Mouse (Mus musculus) gastrocnemius, postnatal 36 days (tissue): ENCODE results near the gene Pld6. TPM values are rescaled to one million over a fixed set of nuclear protein-coding genes. Genes with fewer than 3 reads are reported as not detected.

Experiments
- DNase-seq, 2 experiments: peaks; one replicate each; pipeline ENCODE4 v3.0.0; 2022
- intact Hi-C: fragments of 180-260 bp; cut with DNase I; formaldehyde crosslinking; loops from one replicate; pipeline ENCODE4 v1.15.1; 2025
- total RNA-seq, 2 experiments: library from RNA; stranded (reverse); gene quantifications; 2 replicates each; pipeline ENCODE4 v1.2.3; 2021

Gene Pld6
- total RNA-seq, 2 experiments from 2014 or later, result not detected

GRCm38 (mm10) chr11:59786444-59787198 is 824 bp downstream of the Pld6 start:
- DNase-seq, result no peak
- intact Hi-C loops, result no loop called here

DNA sequence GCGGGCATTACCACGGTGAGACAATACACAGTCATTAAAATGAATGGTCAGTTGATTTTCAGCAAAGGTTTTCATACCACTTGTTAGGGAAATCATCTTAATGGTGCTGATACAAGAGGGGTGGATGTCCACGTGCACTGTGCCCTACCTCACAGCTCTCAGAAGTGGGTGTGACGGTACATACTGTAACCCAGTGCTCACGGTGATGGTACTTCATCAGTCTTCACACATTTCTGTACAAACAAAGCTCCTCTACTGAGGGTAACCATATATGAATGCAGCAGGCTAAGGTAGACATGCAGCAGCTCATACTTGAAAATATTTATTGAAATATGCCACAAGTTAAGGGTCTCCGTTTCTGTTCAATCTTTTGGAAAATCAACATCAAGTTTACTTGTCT is 3.9 kb downstream of the Pld6 start:
- DNase-seq, result no peak
- intact Hi-C loops, result no loop called here

DNA sequence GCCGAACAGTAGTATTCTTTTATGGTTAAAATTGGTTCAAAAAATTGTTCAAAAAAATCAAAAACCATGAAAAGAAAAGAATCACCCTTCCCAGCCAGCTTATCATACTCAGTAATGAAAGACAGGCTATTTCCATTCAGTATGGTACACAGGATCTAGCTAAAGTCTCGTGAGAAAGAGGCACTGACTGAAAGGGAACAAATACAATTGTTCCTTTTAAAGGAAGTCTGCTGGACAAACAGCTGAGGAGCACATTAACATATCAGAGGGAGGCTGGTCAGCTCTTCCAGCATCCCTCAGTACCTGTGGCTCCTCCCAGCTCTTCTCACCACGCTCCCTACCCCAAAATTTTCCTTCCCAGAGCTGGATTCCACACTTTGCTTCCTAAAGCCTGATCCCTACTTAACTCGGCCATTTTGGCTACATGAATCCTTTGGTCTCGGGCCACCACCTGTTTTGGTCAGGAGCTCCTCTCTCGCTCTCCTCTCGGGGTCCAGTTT is 5.3 kb downstream of the Pld6 start:
- DNase-seq, result no peak
- intact Hi-C loops, result no loop called here

DNA sequence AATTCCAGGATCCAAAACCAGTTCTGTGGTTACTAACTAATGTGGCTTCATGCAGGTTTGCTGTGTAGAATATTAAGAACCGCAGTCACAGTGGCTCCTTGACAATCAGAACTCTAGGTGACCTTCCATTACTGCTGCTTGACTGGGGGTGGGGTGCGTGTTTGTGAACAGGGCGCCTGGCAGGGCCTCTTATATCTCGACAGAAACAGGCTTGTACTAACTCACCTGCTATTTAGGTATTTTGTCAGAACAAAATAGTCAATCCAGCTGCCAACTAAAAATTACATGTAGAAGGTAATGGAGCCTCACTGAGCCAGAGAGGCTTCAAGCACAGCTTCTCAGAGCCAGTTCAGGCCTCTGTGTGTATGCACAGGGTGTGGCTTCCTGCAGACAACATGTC is 7.2 kb downstream of the Pld6 start:
- intact Hi-C loops, result no loop called here

GRCm38 (mm10) chr11:59779406-59779805 is 8.0 kb downstream of the Pld6 start:
- no peak for DNase-seq
- intact Hi-C loops, result no loop called here

More for the DNA sequence above, 7.2 kb downstream of the Pld6 start:
- no peak for DNase-seq

DNA sequence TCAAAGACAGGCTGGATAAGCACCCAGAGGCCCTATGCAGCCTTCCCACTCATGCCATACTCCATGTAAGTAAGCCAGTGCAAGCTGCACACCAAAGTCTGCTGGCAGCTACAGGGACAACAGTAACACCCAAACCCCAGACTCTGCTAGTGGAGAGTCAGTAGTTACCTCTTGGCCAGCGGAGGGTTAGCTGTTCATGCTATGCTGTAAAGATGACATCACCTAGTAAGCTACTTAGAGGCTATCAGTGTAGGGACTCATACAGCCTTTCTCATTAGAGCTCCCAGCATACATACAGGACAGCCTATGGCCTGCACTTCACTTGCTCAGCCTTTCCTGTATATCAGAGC is 8.6 kb downstream of the Pld6 start:
- DNase-seq, result no peak
- intact Hi-C loops, result no loop called here

DNA sequence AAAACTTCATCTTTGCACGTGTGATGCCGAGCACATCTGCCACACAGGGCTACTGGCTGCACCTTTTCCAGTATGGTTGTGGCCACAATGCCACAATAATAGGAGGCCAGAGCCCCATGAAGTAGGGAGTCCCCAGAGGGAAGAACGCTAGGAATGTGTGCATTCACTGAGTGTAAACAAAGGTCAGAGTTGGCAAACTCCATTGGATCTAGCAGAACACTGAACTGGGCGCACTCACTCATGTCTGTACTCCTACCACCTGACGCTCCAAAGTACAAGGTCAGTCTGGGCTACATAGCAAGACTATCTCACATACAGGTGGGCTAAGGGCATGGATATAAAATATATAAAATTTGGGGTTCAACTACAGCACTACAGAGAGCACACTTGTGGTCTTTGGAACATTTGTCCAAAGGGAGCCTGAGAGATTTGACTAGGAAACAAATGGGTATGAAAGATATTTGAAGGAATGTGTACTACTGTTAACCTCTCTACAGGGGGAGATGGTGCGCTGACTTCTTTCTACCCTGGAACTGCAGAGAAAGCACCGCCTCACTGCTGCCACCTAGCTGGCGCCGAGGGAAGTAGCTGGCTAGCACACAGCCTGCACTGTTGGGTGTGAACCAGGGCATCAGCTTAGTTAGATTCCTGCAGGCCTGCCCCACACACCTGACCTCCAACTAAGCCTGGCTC is 9.1 kb downstream of the Pld6 start:
- intact Hi-C loops, result no loop called here
- DNase-seq, result peak; percentile 61 to 72

DNA sequence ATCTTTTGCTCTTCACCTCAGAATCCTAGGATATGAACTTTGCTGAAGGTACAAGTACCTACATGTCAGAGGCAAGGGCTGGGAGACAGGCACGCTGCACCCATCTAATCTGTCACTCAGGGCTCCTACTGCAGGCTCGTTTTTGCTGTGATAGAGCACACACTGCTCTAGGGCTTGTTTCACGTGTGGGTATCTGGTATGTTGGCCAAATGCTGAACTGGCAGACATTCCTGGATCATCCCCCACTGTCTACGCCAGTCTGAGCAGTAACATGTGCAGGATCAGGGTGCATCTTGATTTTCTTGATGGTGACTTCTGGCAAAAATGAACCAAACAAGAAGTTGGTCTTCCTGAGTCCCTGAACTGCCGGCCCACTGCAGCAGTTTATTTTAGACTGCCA is 10.2 kb downstream of the Pld6 start:
- intact Hi-C loops, result no loop called here

DNA sequence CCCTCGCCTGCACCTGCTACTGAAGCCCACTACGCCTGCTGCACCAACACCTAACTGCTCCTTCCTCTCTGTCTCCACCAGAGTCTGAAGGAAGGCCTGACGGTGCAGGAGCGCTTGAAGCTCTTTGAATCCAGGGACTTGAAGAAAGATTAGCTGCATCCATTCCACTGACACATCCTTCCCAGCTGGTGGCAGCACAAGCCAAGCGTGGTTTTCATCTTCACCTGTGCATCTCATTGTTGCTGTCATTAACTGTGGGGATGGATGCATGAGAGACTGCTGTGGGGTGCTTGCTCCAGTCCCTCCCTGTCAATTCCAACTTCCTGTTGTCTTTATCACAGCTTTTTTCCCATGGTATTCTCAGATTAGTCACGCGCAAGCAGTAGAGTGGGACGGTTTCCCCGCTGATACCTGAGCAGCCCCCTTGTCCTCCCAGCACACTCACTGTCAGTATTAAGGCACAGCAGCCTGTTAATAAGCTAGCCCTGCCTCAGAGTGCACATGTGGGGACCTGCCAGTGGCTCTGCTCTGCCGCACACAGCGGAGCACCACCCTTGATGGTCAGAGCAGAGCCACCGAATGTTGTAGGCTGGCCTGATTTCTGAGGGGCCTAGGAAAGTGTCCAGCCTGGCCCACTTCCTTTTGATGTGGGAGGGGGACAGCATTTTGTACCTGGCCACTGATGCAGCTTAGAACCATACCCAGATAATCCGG is 11.9 kb downstream of the Pld6 start:
- intact Hi-C loops, result no loop called here
- no peak for DNase-seq

More for the DNA sequence above, 10.2 kb downstream of the Pld6 start:
- no peak for DNase-seq

DNA sequence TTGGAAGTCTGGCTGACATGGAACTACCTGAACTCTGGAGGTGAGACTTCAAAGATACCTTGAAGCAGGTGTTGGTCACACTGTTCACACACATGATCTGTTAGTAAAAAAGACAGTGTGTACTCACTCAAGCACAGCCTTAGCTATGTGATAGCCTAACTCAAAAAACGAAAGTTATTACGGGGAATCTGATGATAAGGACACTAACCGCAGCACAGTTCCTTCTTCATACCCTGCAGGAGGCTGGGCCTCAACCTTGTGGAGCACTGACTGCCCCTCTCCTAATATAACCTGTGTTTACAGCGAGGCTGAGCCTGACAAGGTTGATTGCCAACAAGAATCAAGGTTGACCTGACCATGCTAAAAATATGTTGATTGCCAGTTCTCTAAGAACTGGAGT is 12.9 kb downstream of the Pld6 start:
- no peak for DNase-seq
- intact Hi-C loops, result no loop called here

DNA sequence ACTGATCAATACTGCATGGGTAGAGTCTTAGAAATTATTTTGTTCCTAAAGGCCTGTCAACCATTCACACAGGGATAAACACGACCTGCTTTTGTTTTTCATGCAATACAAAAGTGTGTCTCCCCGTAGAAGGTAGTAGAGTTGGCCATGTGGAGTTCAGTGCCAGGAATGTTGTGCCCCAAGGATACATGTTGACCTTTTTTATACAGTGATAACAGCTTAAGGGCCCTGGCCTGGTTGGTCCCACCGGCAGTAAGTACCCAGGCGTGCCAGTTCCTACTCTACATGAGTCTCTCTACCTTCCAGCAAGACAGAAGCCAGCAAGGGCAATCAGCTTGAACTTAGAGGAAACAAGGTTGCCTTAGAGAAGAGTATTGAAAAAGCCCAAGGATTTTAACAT is 14.5 kb downstream of the Pld6 start:
- intact Hi-C loops, result no loop called here
- DNase-seq, result no peak

DNA sequence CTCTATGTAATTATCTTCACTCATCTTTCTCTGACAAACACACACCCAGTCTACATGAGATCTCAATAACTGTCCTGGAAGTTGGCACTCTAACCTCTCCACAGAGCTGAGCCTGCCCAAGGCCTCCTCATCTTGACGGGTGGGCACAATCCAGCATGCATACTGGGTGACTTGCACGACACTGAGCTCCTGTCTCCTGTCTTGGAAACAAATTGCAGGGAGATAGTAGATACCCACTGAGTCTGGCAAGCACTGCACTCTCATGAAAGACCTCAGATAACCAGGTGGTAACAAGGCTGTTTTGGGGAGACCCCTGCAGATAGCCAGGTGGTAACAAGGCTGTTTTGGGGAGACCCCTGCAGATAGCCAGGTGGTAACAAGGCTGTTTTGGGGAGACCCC is 15.2 kb downstream of the Pld6 start:
- intact Hi-C loops, result no loop called here
- DNase-seq, result no peak

- DNase-seq, result no peak
- intact Hi-C loops, result no loop called here
Observed at GRCm38 (mm10) chr11:59770753-59771152, 16.7 kb downstream of the Pld6 start.

GRCm38 (mm10) chr11:59769738-59770137 is 17.7 kb downstream of the Pld6 start:
- intact Hi-C loops, result no loop called here
- DNase-seq, result no peak

GRCm38 (mm10) chr11:59769307-59769706 is 18.1 kb downstream of the Pld6 start:
- DNase-seq, result no peak
- intact Hi-C loops, result no loop called here

GRCm38 (mm10) chr11:59760796-59761195 is 26.6 kb downstream of the Pld6 start:
- DNase-seq, result no peak
- intact Hi-C loops, result no loop called here

DNA sequence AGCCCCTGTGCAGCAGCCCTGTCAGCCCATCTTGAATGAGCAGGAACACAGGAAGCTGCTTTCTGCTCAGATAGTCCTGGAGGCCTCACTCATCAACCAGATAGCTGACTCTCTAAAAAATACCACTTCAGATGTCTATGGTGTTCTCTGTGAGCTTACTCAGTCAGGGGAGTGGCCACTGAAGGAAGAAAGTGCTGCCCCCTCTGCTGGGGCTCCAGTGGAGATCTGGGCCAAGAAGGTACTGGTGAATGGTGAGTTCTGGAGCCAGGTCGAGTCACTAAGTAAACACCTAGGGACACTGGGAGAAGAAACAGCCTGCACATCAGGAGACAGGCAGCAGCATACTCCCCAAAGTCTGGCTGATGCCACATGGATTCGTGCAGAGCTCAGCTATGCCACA is 27.8 kb downstream of the Pld6 start:
- DNase-seq, result no peak
- intact Hi-C loops, result no loop called here

DNA sequence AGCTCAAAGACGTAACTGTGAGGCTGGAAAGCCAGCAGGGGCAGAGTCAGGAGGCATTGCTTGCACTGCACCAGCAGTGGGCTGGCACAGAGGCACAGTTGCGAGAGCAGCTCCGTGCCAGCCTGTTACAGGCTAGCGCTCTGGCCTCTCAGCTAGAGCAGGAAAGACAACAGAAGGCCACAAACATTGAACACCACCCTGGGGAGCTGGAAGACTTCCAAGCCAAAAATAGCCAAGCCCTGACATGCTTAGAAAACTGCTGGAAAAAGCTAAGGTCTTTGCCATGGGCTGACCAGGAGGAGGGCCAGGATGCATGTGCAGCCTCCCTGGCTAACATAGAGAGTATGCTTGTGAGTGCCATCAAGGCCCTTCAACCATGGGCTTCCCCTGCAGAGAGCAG is 28.3 kb downstream of the Pld6 start:
- intact Hi-C loops, result no loop called here
- DNase-seq, result peak in 1 of 2 experiments; percentile 43

GRCm38 (mm10) chr11:59758191-59758985 is 29.1 kb downstream of the Pld6 start:
- DNase-seq, result no peak
- intact Hi-C loops, result no loop called here

GRCm38 (mm10) chr11:59756351-59756750 is 31.1 kb downstream of the Pld6 start:
- intact Hi-C loops, result no loop called here
- no peak for DNase-seq

DNA sequence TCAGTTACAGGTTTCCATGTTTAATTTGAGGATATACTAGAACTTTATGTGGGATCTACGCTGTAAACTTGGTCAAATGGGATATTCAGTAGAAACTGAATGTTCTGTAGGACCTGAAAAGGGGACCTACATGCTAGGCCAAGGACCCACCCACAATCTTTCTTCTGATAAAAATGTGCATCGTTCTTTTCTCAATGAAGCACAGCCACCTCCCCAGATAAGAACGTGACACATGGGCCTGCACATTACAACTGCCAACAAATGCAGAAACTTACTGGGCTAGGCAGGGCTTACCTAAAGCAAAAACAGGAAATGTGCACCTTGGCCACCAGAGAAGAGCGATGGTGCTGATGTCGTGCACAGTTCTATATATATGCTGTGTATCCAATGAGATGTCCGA is 32.9 kb downstream of the Pld6 start:
- intact Hi-C loops, result no loop called here
- no peak for DNase-seq
